Mouse (Mus musculus) MEL (cell line): ENCODE measurements around the gene Khnyn. TPM values are rescaled to one million over a fixed set of nuclear protein-coding genes. Genes with fewer than 3 reads are reported as not detected.

Source experiments
- DNase-seq: peaks from one replicate; pipeline ENCODE4 v3.0.0; 2011; ENCODE audit warnings: low read depth, low spot score
- H3K27ac ChIP-seq: 2 replicates; pipeline ENCODE4 v1.5.1; 2012; ENCODE audit warnings: low read depth, mild to moderate bottlenecking, control low read depth, low read length, moderate library complexity; ENCODE audit not compliant: control insufficient read depth
- H3K27me3 ChIP-seq, 2 experiments: fragments of 150-350 bp in 1 of 2; sonication (generic) in 1 of 2; 2 replicates each; pipeline ENCODE4 v1.6.1; 2012; ENCODE audit warnings: low read length in 2 of 2, mild to moderate bottlenecking in 2 of 2, improper control_type of control experiment in 1 of 2, moderate library complexity in 1 of 2; ENCODE audit not compliant: insufficient read depth in 2 of 2, control insufficient read depth in 1 of 2
- H3K36me3 ChIP-seq, 2 experiments: 2 replicates each; pipeline ENCODE4 v1.6.1; 2012 to 2014; ENCODE audit warnings: low read length in 2 of 2, improper control_type of control experiment in 1 of 2, inconsistent platforms in 1 of 2, mild to moderate bottlenecking in 1 of 2; ENCODE audit not compliant: insufficient read depth in 2 of 2, control insufficient read depth in 1 of 2
- H3K4me1 ChIP-seq, 2 experiments: fragments of 150-350 bp in 1 of 2; sonication (generic) in 1 of 2; 2 replicates each; pipeline ENCODE4 v1.6.1; 2012; ENCODE audit warnings: low read length in 2 of 2, improper control_type of control experiment in 1 of 2, mild to moderate bottlenecking in 1 of 2; ENCODE audit not compliant: insufficient read depth in 2 of 2, control insufficient read depth in 1 of 2
- H3K4me3 ChIP-seq, 2 experiments: fragments of 150-350 bp in 1 of 2; sonication (generic) in 1 of 2; 2 replicates each; pipeline ENCODE4 v1.5.1; 2012; ENCODE audit warnings: low read depth in 2 of 2, low read length in 2 of 2, mild to moderate bottlenecking in 2 of 2, moderate library complexity in 2 of 2, control low read depth in 1 of 2, improper control_type of control experiment in 1 of 2; ENCODE audit not compliant: control insufficient read depth in 1 of 2, insufficient read depth in 1 of 2
- H3K79me2 ChIP-seq: 2 replicates; pipeline ENCODE4 v1.6.1; 2012; ENCODE audit warnings: mild to moderate bottlenecking, low read length, moderate library complexity; ENCODE audit not compliant: control insufficient read depth, poor library complexity, insufficient read depth
- H3K9ac ChIP-seq: 2 replicates; pipeline ENCODE4 v1.6.1; 2012; ENCODE audit warnings: low read depth, mild to moderate bottlenecking, control low read depth, low read length, moderate library complexity; ENCODE audit not compliant: control insufficient read depth, poor library complexity, severe bottlenecking
- H3K9me3 ChIP-seq: fragments of 150-350 bp; sonication (generic); replicated peaks from 2 replicates; pipeline ENCODE4 v1.6.1; 2012; ENCODE audit warnings: mild to moderate bottlenecking, low read length, improper control_type of control experiment, moderate library complexity; ENCODE audit not compliant: insufficient read depth
- BHLHE40 ChIP-seq: IDR thresholded peaks from 2 replicates; pipeline ENCODE4 v1.6.1; 2012; ENCODE audit warnings: low read depth, mild to moderate bottlenecking, inconsistent platforms, low read length, improper control_type of control experiment, borderline replicate concordance
- CHD1 ChIP-seq: IDR thresholded peaks from 2 replicates; pipeline ENCODE4 v1.6.1; 2012; ENCODE audit warnings: low read depth, mild to moderate bottlenecking, inconsistent platforms, low read length, improper control_type of control experiment
- CHD2 ChIP-seq: IDR thresholded peaks from 2 replicates; pipeline ENCODE4 v1.6.1; 2011; ENCODE audit warnings: low read length, improper control_type of control experiment
- CTCF ChIP-seq, 3 experiments: IDR thresholded peaks in 2 of 3; conservative IDR thresholded peaks in 1 of 3; 2 replicates each; pipeline ENCODE4 v1.5.1; 2011 to 2012; ENCODE audit warnings: low read length in 3 of 3, low read depth in 2 of 3, mild to moderate bottlenecking in 2 of 3, improper control_type of control experiment in 1 of 3, inconsistent platforms in 1 of 3, mixed read lengths in 1 of 3, moderate library complexity in 1 of 3; ENCODE audit not compliant: control insufficient read depth in 1 of 3, insufficient read depth in 1 of 3, poor library complexity in 1 of 3, severe bottlenecking in 1 of 3
- E2F4 ChIP-seq: IDR thresholded peaks from 2 replicates; pipeline ENCODE4 v1.6.1; 2011; ENCODE audit warnings: low read depth, low read length, improper control_type of control experiment, borderline replicate concordance
- ELF1 ChIP-seq: IDR thresholded peaks from 2 replicates; pipeline ENCODE4 v1.6.1; 2014; ENCODE audit warnings: low read depth, mild to moderate bottlenecking, inconsistent platforms, low read length, improper control_type of control experiment, moderate library complexity
- EP300 ChIP-seq, 2 experiments: IDR thresholded peaks; 2 replicates each; pipeline ENCODE4 v1.6.1; 2011; ENCODE audit warnings: improper control_type of control experiment in 2 of 2, low read length in 2 of 2, low read depth in 1 of 2, mild to moderate bottlenecking in 1 of 2
- ETS1 ChIP-seq: IDR thresholded peaks from 2 replicates; pipeline ENCODE4 v1.6.1; 2012; ENCODE audit warnings: low read depth, mild to moderate bottlenecking, inconsistent platforms, low read length, improper control_type of control experiment, moderate library complexity
- GABPA ChIP-seq: IDR thresholded peaks from 2 replicates; pipeline ENCODE4 v1.6.1; 2012; ENCODE audit warnings: low read depth, mild to moderate bottlenecking, inconsistent platforms, low read length, improper control_type of control experiment, moderate library complexity
- GATA1 ChIP-seq: IDR thresholded peaks from 2 replicates; pipeline ENCODE4 v1.6.1; 2011; ENCODE audit warnings: low read depth, low read length, improper control_type of control experiment
- HCFC1 ChIP-seq: IDR thresholded peaks from 2 replicates; pipeline ENCODE4 v1.6.1; 2012; ENCODE audit warnings: low read depth, mild to moderate bottlenecking, inconsistent platforms, low read length, improper control_type of control experiment, moderate library complexity
- JUND ChIP-seq: IDR thresholded peaks from 2 replicates; pipeline ENCODE4 v1.6.1; 2011; ENCODE audit warnings: low read depth, mild to moderate bottlenecking, improper control_type of control experiment, low read length
- KAT2A ChIP-seq: conservative IDR thresholded peaks from 2 replicates; pipeline ENCODE4 v1.6.1; 2012; ENCODE audit warnings: low read depth, low read length, improper control_type of control experiment, inconsistent platforms
- MAFK ChIP-seq: IDR thresholded peaks from 2 replicates; pipeline ENCODE4 v1.6.1; 2011; ENCODE audit warnings: low read depth, mild to moderate bottlenecking, low read length, improper control_type of control experiment, borderline replicate concordance
- MAX ChIP-seq: IDR thresholded peaks from 2 replicates; pipeline ENCODE4 v1.6.1; 2011; ENCODE audit warnings: low read length, improper control_type of control experiment
- MAZ ChIP-seq: IDR thresholded peaks from 2 replicates; pipeline ENCODE4 v1.6.1; 2012; ENCODE audit warnings: low read depth, mild to moderate bottlenecking, inconsistent platforms, low read length, improper control_type of control experiment
- MEF2A ChIP-seq: IDR thresholded peaks from 2 replicates; pipeline ENCODE4 v1.6.1; 2014; ENCODE audit warnings: low read depth, mild to moderate bottlenecking, inconsistent platforms, low read length, improper control_type of control experiment; ENCODE audit not compliant: poor library complexity, insufficient replicate concordance, severe bottlenecking; ENCODE audit errors: extremely low read depth
- MXI1 ChIP-seq: IDR thresholded peaks from 2 replicates; pipeline ENCODE4 v1.6.1; 2011; ENCODE audit warnings: mild to moderate bottlenecking, low read depth, low read length, improper control_type of control experiment
- MYB ChIP-seq: IDR thresholded peaks from 2 replicates; pipeline ENCODE4 v1.6.1; 2011; ENCODE audit warnings: mild to moderate bottlenecking, low read depth, low read length, improper control_type of control experiment
- MYC ChIP-seq: IDR thresholded peaks from 2 replicates; pipeline ENCODE4 v1.6.1; 2011; ENCODE audit warnings: low read depth, mild to moderate bottlenecking, low read length, improper control_type of control experiment, moderate library complexity
- NELFE ChIP-seq: IDR thresholded peaks from 2 replicates; pipeline ENCODE4 v1.6.1; 2011; ENCODE audit warnings: low read depth, low read length, improper control_type of control experiment
- NRF1 ChIP-seq: IDR thresholded peaks from 2 replicates; pipeline ENCODE4 v1.6.1; 2014; ENCODE audit warnings: low read depth, mild to moderate bottlenecking, inconsistent platforms, low read length, improper control_type of control experiment, moderate library complexity; ENCODE audit not compliant: poor library complexity, insufficient read depth, severe bottlenecking
- POLR2A ChIP-seq, 2 experiments: IDR thresholded peaks; 2 replicates each; pipeline ENCODE4 v1.6.1; 2011 to 2012; ENCODE audit warnings: low read length in 2 of 2, mild to moderate bottlenecking in 2 of 2, control low read depth in 1 of 2, improper control_type of control experiment in 1 of 2, low read depth in 1 of 2, moderate library complexity in 1 of 2; ENCODE audit not compliant: control insufficient read depth in 1 of 2, insufficient read depth in 1 of 2, poor library complexity in 1 of 2
- POLR2AphosphoS2 ChIP-seq: IDR thresholded peaks from 2 replicates; pipeline ENCODE4 v1.6.1; 2011; ENCODE audit warnings: low read length, improper control_type of control experiment
- POLR2AphosphoS5 ChIP-seq: IDR thresholded peaks from 2 replicates; pipeline ENCODE4 v1.6.1; 2012; ENCODE audit warnings: low read depth, borderline replicate concordance, mild to moderate bottlenecking, inconsistent platforms, low read length, moderate library complexity, mixed read lengths
- RCOR1 ChIP-seq: IDR thresholded peaks from 2 replicates; pipeline ENCODE4 v1.6.1; 2012; ENCODE audit warnings: low read depth, mild to moderate bottlenecking, inconsistent platforms, low read length, improper control_type of control experiment
- SIN3A ChIP-seq: IDR thresholded peaks from 2 replicates; pipeline ENCODE4 v1.6.1; 2012; ENCODE audit warnings: low read length, improper control_type of control experiment, inconsistent platforms
- TAL1 ChIP-seq: IDR thresholded peaks from 2 replicates; pipeline ENCODE4 v1.6.1; 2012; ENCODE audit warnings: mild to moderate bottlenecking, inconsistent platforms, low read length, moderate library complexity, mixed read lengths
- TBP ChIP-seq: IDR thresholded peaks from 2 replicates; pipeline ENCODE4 v1.8.0; 2011; ENCODE audit warnings: low read depth, low read length, improper control_type of control experiment
- TCF12 ChIP-seq: IDR thresholded peaks from 2 replicates; pipeline ENCODE4 v1.6.1; 2014; ENCODE audit warnings: low read depth, mild to moderate bottlenecking, inconsistent platforms, low read length, improper control_type of control experiment, moderate library complexity
- USF1 ChIP-seq: IDR thresholded peaks from 2 replicates; pipeline ENCODE4 v1.6.1; 2014; ENCODE audit warnings: low read depth, mild to moderate bottlenecking, inconsistent platforms, low read length, improper control_type of control experiment, moderate library complexity
- USF2 ChIP-seq, 2 experiments: IDR thresholded peaks; 2 replicates each; pipeline ENCODE4 v1.6.1; 2011 to 2012; ENCODE audit warnings: improper control_type of control experiment in 2 of 2, low read length in 2 of 2, borderline replicate concordance in 1 of 2, inconsistent platforms in 1 of 2, low read depth in 1 of 2, mild to moderate bottlenecking in 1 of 2; ENCODE audit not compliant: insufficient read depth in 1 of 2
- ZC3H11A ChIP-seq: IDR thresholded peaks from 2 replicates; pipeline ENCODE4 v1.6.1; 2012; ENCODE audit warnings: low read depth, mild to moderate bottlenecking, inconsistent platforms, low read length, improper control_type of control experiment
- ZKSCAN1 ChIP-seq: IDR thresholded peaks from 2 replicates; pipeline ENCODE4 v1.6.1; 2012; ENCODE audit warnings: low read depth, mild to moderate bottlenecking, inconsistent platforms, low read length, improper control_type of control experiment, moderate library complexity
- ZNF384 ChIP-seq: IDR thresholded peaks from 2 replicates; pipeline ENCODE4 v1.6.1; 2012; ENCODE audit warnings: low read depth, mild to moderate bottlenecking, inconsistent platforms, low read length, improper control_type of control experiment
- polyA plus RNA-seq, 2 experiments: library from polyadenylated mRNA; stranded (reverse) in 1 of 2; unstranded in 1 of 2; fragments of >175 nt in 1 of 2; fragments of >200 nt in 1 of 2; gene quantifications; 2 replicates each; pipeline versions ENCODE4 v1.2.1 to v1.2.4; 2012; ENCODE audit warnings: low replicate concordance in 2 of 2, low read depth in 1 of 2; ENCODE audit not compliant: insufficient read length in 2 of 2, insufficient read depth in 1 of 2, missing spikeins in 1 of 2
- total RNA-seq: library from RNA; depleted of rRNA; stranded (reverse); fragments of 300-350 nt; gene quantifications from 2 replicates; pipeline ENCODE4 v1.2.3, GENCODE M21; 2012

The Khnyn gene
- total and polyA plus RNA-seq, 3 experiments, result 5.2 to 13.3 TPM; not detected in 1

GRCm38 (mm10) chr14:55922475-55923232 lies 37.9 kb downstream of the Khnyn start:
- no peaks in the 10 kb centered on the region for H3K9me3 ChIP-seq
- H3K4me1 ChIP-seq, result peaks cover 9 to 26% of the 10 kb centered on the region in 2 experiments
- H3K27ac ChIP-seq, result peak overlapping the region; percentile 83
- H3K36me3 ChIP-seq, result peaks cover 0 to 11% of the 10 kb centered on the region in 2 experiments; a peak in 2 of 4 replicates
- peak overlapping the region; percentile 5 to 18 for H3K4me3 ChIP-seq
- peak; percentile 91 for DNase-seq
- peak overlapping the region; percentile 3 for H3K9ac ChIP-seq
- no peaks in the 10 kb centered on the region for H3K79me2 ChIP-seq
- H3K27me3 ChIP-seq, result no peaks in the 10 kb centered on the region
- TF ChIP-seq MAFK (peak; percentile 7; the same call in 1 of the 2 replicates), NELFE (no peak), CHD2 (no peak), EP300 (IDR thresholded peaks at IDR 0.05; ENCODE audit: low read depth in 1 of 2, low read length in 2 of 2) (peak; percentile 86 to 88), POLR2AphosphoS2 (no peak), USF1 (0 out of 2 replicates have a peak, but pooled peaks have one; percentile 22), TBP (no peak), GABPA (no peak), CTCF (IDR thresholded peaks at IDR 0.05 in 2 of 3, conservative IDR thresholded peaks at IDR 0.05 in 1 of 3; ENCODE audit: control insufficient read depth in 1 of 3, insufficient read depth in 1 of 3, low read depth in 2 of 3, low read length in 3 of 3, poor library complexity in 1 of 3, severe bottlenecking in 1 of 3) (no peak), NRF1 (no peak), RCOR1 (no peak; the same call in none of the 2 replicates), HCFC1 (peak; percentile 66), MYB (no peak; the same call in 1 of the 2 replicates), TCF12 (peak; percentile 90), KAT2A (no peak; the same call in 1 of the 2 replicates), ETS1 (peak; percentile 91), TAL1 (peak; percentile 68), ZKSCAN1 (no peak), E2F4 (no peak), JUND (peak; percentile 92; the same call in 1 of the 2 replicates), BHLHE40 (peak; percentile 42; the same call in 1 of the 2 replicates), ZC3H11A (no peak), POLR2A (IDR thresholded peaks at IDR 0.05; ENCODE audit: control insufficient read depth in 1 of 2, insufficient read depth in 1 of 2, low read depth in 1 of 2, low read length in 2 of 2, poor library complexity in 1 of 2) (no peak), MEF2A (0 out of 2 replicates have a peak, but pooled peaks have one; percentile 54), SIN3A (peak; percentile 59), USF2 (IDR thresholded peaks at IDR 0.05; ENCODE audit: borderline replicate concordance in 1 of 2, insufficient read depth in 1 of 2, low read depth in 1 of 2, low read length in 2 of 2) (no peak), GATA1 (peak; percentile 94), ELF1 (peak; percentile 35; the same call in 1 of the 2 replicates), POLR2AphosphoS5 (no peak), MXI1 (no peak; the same call in 1 of the 2 replicates), MYC (0 out of 2 replicates have a peak, but pooled peaks have one; percentile 9), MAX (no peak), MAZ (peak; percentile 69; the same call in 1 of the 2 replicates), CHD1 (no peak), ZNF384 (peak; percentile 95)
